Mouse (Mus musculus) frontal cortex, postnatal 25 days (tissue): ENCODE measurements around the gene Acox2.
A peak's percentile ranks its signal among the peaks of the same experiment; 100 is the strongest.
"Not testable (repeated sequence)": the region's sequence is repeated elsewhere in the genome, so short reads cannot be mapped to it uniquely, and the experiment has no call there.

Source experiments
- DNase-seq, 2 experiments: peaks; one replicate each; pipeline ENCODE4 v3.0.0; 2022; ENCODE audit warnings: low spot score in 2 of 2

Gene Acox2

DNA sequence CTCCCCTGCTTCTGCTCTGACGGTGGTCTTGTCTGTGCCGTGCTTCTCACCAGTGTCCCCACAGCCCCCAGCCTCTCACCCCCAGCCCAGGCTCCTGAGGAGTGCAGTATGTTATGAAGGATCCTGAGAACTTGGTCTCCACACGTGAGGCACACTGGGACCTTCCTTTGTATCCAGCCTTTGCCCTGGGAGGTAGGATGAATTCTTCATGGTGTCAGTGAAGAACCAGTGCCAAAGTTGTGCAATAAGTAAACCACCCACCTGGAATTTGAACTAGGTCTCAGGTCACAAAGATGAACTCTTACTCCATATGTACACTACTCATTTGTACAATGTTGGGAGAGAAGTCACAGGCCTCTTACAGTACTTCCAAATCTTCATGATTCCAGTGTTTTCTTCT is at the start of gene Acox2:
Gene Acox2, minus strand, starts transcription at position 188 of the 400 bp plus-strand sequence.
- no peak for DNase-seq

DNA sequence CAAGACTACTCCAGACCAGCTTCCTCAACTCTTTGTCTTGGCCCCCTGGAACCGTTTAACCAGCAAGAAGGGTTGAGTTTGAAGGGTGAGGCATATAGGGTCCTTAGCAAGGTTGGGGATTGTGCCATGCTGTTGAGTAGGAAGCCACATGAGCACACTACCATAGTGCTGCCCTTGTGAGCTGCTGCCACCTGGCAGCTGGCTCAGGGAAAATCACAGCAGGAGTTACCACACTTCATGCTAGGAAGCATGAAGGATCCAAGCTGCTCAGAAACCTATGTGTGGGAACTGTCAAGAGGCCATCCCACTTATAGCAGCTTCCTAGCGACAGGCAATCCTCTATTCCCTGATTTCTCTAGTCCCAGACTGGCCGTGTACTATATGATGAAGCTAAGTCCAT is 49.5 kb upstream of the Acox2 start:
- no peak for DNase-seq

DNA sequence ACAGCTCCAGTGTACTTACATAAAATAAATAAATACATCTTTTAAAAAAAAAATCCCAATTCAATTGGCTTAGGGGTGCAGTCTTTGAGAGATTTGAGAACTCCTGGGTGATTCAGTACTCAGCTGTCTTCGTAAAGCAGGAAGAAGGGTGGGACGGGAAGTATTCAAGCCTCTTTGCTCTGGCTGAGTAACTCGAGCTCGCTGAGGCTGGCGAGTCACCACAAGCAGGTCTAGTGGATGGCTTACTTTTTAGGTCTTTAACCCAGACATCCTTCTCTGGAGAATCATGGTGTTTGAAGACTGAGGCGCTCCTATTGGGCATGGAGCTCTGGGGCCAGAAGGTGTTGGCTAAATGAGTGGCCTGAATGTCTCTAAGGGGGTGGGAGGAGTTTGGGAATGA is 47.7 kb upstream of the Acox2 start:
- no peak for DNase-seq

DNA sequence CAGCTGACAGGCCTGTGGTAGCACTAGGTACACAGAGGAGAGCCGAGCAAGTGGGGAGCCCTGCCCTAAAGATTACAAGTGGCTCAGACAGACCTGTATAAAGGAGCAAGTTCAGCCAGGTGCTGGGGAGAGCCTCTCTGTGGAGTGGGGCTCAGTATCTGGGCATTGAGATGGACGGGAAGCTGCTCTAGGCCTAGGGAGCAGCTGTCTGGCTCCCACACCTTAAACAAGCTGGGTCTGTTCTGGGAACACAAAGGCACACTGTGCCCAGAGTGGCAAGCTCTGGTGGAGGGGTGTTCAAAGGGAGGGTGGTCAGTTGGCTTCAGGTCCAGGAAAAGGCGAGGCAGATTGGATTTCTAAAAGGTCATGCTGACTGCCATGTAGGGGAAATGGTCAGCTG is 45.9 kb upstream of the Acox2 start:
- no peak for DNase-seq

DNA sequence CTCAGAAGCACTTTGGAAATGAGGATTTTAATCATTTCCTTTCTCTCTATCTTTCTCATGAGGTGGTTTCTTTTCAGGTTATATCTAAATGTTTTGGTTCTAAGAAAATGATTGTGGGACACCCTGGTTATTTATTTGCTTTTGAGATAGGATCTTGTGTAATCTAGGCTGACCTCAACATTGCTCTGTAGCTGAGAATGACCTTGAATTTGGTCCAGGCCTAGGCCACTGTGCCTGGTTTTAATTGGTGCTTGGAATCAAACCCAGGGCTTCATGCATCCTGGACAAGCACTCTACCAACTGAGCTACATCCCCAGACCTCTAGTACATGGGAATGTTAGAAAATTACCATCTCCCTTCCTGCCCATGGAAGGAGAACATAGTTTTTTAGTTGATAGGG is 44.9 kb upstream of the Acox2 start:
- DNase-seq: no peak

DNA sequence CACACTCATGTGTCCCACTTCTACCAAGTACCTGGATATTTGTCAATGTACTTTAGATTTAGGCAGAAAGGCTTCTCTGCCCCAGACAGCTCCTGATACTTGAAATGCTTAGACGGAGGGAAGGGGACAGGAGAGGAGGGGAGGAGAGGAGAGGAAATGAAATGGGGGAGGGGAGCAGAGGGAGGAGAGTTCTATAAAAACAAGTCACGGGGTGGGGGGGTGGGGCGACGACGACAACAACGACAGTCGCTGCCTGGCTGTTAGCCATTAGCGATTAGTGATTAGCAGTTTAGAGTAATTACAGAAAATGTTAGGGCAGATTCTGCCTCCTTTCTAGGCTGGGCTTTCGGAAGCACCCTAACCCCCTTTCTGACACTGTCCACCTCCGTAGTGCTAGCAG is 43.5 kb upstream of the Acox2 start:
- no peak for DNase-seq

DNA sequence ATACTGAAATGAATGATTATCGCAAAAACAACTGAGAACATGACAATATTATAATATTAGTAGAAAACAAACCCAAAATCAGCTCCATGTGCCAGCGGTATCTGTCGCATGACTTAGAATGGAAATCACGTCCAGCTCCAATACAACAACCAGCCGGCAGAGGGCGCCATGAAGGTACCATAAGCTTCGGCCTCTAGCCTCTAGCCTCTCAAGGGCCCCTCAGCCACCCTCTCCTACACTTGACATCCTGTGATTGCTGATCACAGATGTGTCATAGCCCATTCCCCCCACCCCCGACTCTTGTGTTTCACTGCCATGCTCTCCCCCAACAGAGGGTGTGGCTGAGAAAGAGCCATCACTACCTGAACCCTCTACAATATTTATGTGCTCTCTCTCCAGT is 41.1 kb upstream of the Acox2 start:
- peak in 1 of 2 experiments; percentile 31 for DNase-seq

DNA sequence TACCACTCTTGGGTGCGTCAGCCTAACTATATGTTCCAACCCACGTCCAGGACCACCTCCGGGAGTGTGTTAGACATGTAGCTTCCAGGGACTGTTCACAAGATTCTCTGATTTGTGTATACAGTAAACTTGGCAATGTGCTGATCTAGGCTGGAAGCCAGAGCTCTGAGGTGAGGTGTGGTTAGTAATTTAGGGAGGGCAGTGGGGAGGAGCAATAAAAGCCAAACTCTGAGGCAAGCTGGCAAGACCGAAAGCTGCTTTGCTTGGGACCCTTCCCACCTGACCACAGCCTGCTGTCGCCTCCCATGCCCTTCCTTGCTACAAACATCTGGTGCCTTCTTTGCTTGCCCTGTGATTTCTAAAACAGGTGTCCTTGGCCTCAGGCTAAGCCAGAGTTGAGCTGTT is 38.7 kb upstream of the Acox2 start:
- no peak for DNase-seq

DNA sequence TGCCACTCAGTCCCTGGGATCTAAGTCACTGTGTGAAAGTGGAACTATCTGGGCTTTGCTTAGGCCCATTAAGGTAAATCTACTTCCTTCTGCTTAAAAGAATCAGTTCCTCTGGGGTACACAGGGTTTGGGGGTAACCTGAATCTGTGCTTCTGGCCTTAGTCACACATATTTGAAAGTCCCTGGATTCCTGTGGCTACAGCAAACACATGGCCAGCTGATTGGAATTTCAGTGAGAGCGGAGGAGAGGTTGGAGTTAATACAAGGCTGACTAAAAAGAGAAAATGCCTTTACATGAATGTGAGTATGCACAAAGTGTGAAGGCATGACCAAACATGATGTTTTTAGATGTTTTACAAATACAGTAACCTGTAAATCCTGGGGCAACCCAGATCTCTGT is 35.1 kb upstream of the Acox2 start:
- DNase-seq: no peak

DNA sequence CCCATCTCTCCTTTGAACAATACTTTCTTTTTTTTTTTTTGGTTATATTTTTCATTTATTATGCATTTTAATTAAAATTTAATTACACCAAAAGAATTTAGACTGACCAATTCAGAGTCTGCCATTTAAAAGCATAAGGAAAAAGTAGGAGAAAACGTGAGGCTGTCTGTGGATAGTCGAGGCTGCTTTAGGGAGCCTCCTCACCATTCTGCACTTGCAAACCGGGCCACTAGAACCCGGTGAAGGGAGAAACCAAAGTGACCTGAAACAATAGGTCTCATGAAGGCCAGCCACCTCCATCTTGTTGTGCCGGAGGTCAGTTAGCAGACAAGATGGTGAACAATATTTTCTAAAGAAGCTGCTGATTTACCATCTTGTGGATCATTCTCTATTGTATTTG is 27.4 kb upstream of the Acox2 start:
- DNase-seq: peak in 1 of 2 experiments; percentile 50

DNA sequence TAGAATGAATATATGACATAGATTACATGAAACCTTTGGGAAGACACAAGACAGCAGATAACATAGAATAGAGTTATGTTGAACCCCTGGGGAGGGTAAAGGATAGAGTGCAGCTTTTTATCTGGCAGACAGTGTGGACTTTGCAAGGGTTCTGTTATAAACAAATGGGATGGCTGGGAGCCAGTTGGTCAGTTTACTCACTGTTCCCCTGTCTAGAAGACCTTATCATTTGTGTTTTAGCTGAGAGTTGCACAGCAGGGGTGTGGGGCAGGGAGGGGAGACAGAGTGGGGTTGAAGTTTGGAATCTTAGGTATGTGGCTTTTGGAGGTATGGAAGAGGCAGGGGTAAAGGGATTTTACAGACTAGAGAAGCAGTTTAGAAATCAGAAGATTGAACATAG is 24.6 kb upstream of the Acox2 start:
- no peak for DNase-seq

DNA sequence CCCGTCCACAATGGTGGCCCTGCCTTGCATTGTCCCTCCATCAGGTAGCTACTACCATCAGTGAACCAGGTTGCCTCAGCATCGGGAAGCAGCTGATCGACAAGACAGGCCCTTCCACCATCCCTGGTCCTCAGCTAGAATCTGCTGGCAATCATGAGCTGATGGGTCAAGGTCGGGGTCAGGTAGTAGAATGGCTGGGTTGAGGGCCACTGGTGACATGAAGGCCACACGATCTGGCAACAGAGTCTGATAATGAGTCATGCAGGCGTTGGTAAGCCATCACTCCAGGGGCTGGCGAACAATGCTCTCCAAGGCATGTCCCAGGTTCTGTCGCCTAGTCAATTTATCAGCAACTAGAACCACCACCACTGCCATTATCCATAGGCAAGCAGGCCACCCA is 12.1 kb upstream of the Acox2 start:
- not testable (repeated sequence) for DNase-seq

DNA sequence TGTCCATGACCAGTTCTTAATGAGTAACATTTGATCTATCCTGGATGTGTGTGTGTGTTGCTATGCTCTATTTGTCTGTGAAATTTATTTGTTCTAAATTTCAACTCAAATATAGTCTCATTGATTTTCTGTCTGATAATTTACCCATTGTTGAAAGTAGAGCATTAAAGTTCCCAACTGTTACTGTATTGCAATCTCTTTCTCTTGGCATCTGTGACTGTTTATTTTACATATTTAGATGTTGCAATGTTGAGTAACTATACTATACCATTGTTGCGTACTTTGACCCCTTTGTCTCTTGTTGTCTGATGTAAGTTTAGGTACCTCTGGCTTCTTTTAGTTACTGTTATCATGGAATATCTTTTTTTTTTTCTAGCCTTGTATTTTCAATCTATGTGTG is 5.2 kb upstream of the Acox2 start:
- no peak for DNase-seq

DNA sequence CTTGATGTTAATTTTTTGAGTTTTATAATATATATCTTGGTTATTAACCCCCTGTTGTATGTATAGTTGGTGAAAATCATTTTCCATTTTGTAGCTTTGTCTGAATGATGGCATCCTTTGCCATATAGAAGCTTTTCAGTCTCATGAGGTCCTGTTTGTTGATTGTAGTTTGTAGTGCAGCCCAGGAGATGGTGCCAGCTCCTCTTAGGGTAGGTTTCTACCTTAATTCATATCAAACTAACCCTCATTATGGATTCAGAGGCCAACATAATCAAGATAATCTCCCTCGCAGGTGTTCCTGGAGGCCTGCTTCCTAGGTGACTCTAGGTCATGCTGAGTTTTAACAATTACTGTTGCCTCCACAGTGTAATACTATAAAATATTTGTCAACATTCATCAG is 3.1 kb upstream of the Acox2 start:
- no peak for DNase-seq

DNA sequence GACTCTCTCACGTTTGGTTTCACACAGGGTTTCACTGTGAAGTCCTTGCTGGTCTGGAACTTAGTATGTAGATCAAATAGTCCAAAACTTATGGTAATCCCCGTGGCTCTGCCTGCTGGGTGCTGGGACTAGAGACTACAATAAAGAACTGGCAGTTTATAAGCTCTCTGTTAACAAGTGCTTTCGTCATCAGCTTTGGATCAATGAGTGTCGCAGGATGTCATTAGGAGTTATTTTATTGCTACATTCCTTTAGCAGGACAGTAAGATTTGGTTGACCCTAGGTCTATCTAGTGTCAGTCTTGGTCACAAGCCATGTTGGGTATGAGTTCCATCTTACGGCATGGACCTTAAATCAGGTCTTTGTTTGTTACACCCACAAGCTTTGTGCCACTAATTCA is 1.1 kb upstream of the Acox2 start:
- no peak for DNase-seq

DNA sequence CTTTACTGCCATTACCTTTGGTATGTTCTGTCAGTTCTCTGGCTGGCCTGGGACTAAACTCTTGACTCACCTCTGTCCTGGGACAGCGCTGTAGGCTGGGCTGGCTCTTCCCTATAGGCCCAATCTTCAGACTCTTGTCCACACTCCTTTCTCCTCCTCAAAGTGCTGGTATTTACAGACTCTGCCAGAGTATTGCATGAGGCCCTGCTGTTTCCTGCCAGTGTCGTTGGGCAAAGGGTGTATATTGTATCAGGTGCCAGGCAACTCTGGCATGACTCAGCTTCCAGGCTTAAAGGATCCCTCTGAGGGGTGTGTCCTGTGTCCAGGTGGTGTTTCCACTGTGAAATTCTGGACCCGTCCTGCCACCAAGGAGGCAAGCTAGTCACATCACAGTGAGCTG is 401 bp downstream of the Acox2 start:
- no peak for DNase-seq

DNA sequence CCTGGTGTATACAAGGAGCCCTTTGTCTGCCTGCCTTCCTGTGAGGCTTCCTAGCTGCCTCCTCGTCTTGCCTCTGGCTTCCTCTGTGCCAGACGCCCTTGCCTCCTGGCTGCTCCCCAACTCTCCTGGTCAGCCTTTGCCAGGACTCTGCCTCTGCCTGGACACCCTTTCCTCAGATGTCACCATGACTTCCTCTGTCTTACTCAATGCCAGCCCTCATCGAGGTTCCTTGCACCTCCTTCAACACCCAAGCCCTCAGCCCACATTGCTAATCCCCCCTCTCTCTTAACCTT is 872 bp downstream of the Acox2 start:
- DNase-seq: no peak

DNA sequence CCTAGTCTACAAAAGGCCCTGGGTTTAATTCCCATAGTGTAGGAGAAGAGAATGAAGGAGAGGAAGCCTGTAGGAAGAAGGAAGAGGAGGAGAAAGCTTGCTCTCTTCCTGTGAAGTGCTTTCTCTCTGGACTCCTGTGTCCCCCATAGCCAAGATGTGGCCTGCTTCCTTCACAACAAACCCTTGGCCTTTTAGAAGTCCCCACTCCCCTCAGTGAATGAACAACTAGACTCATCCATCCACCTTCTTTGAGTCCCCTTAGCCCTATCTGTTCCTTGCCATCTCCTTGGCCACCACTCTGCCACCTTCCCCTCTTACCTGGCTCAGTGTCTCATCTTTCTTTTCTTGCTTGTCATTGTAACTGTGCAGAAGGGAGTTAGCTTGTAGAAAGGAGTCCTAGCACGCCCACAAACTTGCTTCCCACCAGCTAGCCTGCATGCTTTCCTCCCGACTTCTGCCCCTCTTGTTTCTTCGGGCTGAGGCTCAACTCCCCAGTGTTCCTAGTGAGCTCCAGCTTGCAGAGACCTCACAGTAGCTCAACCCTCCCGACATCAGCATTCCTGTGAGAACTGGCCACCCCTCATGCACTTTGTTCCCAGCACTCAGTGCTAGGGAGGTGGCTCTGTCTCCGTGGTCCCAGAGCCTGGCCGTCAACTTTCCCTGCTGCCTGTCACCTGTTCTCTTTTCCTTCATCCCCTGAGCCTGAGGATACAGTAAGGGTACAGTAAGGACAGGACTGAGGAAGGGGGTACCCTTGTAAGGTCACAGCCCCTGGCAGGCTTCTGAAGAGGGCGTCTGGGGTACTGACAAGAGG is 1.4 kb downstream of the Acox2 start:
- no peak for DNase-seq

DNA sequence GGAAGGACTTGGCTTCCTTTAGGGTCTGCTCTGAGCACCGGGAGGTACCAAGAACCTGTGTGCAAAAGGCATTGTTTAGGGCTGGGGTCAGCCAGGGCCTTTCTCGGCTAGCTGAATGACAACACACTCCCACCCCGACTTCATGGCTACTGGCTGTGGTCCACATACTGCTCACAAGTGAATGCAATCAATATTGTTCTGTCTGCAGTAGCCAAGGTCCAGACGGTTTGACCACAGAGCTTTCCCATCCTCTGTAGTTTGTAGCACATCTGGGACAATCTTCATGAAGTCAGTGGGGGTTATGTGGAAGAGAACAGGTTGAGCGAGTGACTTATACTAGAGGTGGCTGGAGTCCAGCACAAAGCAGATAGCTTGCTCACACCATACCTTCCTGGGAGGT is 2.3 kb downstream of the Acox2 start:
- DNase-seq: no peak

DNA sequence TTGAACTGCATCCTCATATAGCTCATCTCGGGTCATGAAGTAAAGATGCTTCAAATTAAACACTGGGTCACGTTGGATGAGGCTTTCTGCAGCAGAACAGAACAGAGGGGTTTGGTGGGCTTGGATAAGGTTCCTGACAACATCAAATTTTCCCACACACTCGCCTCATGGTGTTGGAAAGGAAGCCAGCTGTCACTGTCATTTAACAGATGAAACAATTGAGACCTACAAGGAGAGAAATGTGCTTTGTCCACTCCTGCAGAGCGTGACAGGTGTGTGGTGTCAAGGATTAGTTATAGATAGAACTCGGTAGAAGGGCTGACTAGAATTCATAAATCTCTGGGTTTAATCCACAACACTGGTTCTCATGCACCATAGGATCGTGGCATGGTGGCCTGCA is 3.1 kb downstream of the Acox2 start:
- no peak for DNase-seq

DNA sequence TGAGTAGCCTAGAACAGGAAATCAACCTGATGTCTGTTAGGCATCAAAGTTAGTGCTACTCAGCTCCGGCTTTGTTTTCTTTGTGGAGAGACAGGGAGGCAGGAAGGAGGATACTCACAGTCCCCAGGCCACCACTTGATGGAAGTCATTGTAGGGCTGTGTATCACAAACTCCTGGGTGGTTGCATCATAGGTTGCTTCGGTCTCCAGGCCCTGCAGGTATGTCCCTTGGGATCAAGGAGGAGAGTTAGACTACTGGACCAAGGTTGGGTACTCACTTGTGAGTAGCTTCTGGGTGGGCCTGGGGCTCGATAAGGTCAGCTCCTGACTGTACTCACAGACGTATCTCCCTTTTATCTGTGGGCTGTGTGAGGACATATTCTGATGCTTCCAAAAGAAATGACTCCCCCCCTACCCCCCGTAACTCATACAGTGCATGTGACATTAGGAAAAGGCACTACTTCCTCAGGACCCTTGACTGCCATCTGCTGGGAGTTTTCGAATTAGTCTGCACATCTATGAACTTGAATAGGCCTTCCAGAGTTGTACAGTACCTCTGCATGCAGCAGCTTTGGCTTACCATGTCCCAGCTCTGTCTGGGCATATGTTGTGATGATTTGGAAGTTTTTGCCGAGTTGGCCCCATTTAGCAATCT is 4.0 kb downstream of the Acox2 start:
- DNase-seq: peak; percentile 40 to 43

DNA sequence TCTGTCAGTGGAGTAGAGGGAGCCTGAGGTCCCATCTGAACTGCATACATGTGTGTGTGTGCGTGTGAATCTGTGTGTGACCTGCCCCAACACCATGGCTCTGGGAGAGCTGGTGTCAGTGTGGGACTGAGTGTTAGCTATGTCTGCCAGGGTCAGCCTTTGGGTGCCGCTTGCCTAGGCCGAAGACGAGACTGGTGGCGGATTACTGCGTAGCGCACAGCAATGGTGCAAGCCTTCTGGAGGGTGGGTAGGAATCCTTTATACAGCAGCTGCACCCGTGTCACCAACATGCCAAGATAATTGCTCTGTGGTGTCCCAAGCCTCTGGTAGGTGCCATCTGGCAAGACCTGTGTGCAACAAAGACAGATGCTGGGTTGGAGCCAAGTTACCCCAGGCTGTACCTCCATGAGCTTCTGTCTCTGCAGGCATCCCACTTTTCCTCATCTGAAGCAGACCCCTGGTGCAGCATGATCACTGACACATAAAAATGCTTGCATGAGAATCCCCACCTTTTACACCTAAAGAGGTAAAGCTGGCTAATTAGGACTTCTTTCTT is 7.7 kb downstream of the Acox2 start:
- DNase-seq: no peak

DNA sequence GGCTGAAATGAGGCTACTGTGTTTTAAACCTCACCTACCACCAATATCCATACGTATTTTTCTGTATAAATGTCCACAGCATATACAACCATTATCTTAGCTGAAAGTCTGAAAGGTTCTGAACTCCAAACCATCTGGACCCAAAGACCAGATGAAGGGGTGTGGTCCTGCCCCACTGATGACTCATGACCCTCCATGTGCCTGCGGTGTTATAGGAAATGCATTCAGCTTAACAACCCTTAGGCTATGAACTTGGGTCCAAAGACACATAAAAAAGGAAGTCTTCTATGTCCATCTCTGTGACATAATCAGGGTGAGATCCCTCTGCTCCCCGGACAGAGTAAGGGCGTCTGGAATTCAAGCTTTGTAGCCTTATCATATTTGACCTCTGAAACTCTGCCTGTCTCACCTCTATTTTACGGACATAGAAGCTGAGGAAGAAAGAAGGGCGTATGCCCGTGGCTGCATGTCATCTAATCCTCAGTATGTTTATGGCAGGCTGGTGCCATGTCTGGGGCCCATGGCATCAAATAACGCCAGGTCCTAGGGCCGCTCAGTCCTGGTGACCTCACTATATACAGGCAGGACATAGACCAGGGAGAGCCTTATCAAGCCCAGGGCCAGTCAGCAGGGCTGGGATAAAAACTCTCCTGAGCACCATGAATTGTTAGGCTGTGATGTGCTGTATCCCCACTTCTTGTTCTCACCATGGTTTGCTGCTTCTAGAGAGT is 8.8 kb downstream of the Acox2 start:
- no peak for DNase-seq
